Mouse (Mus musculus) gastrocnemius, postnatal 4 days (tissue): Measurements from ENCODE around the gene Ubash3a. TPM values are rescaled to one million over a fixed set of nuclear protein-coding genes. Genes with fewer than 3 reads are reported as not detected.
"Not testable (repeated sequence)": the region's sequence is repeated elsewhere in the genome, so short reads cannot be mapped to it uniquely, and the experiment has no call there.

Source experiments
- DNase-seq, 2 experiments: peaks; one replicate each; pipeline ENCODE4 v3.0.0; 2021 to 2022; ENCODE audit warnings: low spot score in 2 of 2, mixed read lengths in 2 of 2
- total RNA-seq, 2 experiments: library from RNA; stranded (reverse); gene quantifications; 2 replicates each; pipeline ENCODE4 v1.2.3; 2021

Ubash3a gene
- total RNA-seq, 2 experiments from 2014 or later = 0.10 to 0.29 TPM

DNA sequence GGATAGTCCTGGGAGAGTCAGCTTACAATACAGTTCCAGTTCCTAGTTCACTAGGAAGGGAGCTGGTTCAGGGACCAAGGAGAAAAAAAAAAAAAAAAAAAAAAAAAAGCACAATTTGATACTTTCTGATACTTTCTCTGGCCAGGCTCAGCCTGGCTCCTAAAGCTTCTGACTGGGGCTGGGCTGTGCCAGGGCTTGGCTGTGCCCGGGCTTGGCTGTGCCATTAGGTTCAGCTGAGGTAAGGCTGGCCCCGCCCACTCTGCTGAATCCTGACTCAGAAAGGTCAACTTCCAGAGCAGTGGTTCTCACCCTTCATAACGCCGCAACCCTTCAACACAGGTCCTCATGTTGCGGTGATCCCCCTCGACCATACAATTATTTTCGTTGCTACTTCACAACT lies 52.8 kb downstream of the Ubash3a start:
- peak in 1 of 2 experiments; percentile 64 for DNase-seq

DNA sequence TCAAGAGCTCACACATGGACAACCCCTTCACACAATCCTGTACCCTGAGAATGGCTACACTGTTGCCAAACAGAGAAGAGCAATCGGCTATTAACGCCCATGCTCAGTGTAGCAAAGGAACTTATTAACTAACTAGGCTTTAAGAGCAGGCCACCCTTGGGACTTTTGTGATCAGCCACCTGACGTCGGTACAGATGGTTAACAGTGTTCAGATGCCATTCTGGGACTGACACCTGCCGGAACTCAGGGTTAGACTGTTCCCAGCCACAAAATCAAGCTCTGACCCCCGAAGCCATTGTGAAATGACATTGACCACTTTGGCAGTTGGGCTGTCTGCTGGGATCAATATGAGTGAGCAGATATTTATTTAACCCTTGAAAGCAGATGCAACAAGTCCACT lies 53.7 kb downstream of the Ubash3a start:
- DNase-seq = no peak

DNA sequence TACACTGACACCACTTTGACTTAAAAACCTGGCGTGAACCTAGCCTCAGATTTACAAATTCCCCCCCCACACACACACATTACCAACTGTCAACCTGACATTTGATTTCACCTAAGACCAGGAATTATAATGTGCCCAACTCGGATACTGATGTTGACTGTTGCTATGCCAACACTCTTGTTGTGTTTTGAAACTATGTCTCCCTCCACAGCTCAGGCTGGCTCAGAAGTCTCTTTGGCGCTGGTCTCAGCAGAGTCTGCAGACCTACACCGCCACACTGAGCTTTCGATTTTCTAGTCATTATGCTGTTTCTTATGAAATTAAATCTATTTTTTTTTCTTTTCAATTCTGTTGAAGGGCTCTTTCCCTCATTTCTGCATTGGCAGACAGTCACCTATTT lies 55.0 kb downstream of the Ubash3a start:
- DNase-seq = no peak

DNA sequence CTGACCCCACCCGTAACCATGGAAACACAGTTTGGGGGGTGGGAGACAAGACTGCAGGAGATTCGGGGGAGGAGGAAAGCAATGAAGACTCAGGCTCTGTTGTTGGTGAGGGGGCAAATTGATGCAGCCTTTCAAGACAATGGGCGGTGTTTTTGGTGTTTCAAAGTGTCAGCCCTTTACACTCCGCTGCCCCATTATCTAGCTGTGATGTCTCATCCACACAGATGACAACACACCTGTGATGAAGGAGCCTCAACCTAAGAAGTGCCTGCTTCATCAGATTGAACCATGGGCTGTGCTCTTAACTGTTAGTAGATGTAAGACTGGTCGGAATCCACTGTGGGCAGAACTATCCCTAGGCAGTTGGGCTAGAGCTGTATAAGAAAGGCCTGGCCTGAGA lies 56.1 kb downstream of the Ubash3a start:
- no peak for DNase-seq

DNA sequence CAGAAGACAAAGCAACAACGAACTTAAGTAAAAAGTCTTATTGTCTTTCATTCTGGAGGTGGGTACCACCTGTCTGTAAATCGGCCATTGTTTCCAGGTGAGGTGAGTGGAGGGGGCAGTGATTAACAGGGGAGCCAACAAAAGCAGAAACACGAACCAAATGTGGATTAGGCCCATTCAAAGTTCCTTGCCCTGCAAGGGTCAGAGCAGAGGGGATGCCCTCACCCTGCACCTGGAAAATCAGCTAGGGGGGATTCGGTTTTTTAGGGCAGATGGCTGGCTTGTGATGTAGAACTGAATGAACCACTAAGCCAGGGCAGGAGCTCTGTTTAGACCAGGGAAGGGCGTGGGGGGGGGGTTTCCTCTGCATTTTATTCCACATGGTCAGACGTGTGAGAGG lies 56.7 kb downstream of the Ubash3a start:
- no peak for DNase-seq

DNA sequence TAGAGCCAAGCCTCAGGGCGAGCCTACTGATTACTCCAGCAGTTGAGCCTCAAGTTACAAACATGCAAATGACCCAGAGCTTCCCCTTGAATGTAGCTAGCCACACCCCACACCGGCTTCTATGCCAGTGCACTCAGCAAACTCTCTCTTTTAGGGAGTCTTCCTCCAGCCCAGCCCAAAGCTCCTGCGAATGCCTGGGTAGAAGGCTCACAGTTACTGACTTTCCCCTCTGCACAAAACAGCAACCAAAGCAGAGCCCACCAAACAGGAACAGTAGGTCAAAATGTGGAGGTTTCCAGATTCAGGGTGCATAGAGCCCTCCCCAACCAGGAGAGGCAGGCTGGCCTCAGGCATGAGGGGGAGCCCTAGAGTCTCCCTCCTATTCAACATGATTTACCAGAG lies 57.5 kb downstream of the Ubash3a start:
- no peak for DNase-seq

DNA sequence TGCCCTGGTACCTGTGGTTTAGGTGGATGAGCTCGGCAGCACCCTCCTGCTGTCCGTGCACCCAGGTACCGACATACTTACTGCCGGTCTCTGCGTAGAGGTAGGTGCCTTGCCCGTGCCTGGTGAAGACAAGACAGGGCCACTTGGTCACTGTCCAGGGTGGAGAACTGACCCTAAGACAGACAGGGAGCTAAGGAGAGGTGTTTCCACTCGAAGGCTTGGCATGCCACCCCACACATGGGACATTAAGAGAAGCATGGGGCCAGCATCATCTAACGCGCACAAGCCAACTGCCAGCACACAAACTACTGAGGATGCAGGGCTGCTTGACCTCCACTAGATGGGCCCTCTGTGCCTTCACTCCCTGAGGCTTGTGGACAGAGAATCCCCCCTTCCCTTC lies 58.2 kb downstream of the Ubash3a start:
- DNase-seq = no peak

DNA sequence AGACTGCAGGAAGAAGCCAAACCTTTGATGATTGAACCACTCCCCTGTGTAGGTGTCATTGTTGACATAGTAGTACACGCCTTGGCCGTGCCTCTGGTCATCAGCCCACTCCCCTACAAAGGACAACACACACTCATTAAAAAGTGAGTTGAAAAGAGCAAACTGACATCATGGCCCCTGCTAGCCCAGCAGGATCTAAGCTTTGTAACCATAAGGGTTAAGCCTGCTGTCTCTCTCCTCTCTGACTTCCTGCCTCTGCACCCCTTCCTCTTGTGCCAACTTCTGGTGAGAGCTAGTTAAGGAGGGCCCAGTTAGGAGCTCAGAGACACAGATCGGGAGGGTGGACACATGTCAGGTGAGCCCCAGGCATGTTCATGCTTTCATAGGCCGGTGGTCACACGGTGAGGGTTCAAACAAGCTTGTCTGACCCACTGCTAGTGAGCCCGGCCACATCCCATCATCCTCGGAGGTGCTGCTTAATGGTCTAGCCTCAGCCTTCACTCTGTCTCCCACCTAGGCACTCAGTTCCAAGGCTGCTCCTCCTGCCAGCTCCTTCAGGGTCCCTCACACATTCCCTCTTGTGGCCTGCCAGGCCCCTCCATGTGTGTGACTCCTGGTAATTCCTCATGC lies 58.8 kb downstream of the Ubash3a start:
- no peak for DNase-seq

DNA sequence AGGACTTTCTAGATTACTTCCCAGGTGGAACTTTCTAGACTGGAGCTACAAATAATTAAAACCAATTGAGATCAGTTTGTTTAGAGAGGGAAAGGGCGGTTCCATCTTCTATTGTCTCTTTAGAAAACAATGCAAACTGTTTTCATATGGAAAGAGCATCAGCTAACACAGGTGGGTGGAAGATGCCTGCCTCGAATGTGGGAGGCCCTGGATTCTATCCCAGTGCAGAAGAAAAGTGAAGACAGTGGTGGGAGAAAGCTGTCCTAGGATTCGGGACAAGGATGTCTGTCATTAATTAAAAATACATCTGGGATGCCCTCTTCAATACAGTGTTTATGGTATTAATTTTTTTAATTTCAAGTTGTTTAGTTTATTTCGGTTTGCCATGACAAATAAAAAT lies 59.5 kb downstream of the Ubash3a start:
- no peak for DNase-seq

DNA sequence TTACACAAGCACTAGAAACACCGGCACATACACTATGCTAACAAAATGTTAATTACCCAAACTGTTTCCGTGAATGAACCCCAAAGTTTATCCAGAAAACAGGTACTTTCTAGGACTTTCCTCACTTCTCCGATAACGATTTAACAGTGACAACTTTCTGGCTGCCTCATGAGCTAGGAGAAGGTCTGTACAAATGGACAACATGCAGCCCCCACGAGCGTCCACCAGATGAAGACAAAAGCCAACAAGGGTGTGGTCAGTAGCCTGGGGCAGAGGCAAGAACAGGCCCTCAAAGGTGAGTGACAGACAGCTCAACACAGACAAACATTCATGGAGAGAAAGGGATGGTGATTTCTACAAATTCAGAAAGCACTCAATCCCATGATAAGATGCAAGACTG lies 59.9 kb downstream of the Ubash3a start:
- DNase-seq = no peak

DNA sequence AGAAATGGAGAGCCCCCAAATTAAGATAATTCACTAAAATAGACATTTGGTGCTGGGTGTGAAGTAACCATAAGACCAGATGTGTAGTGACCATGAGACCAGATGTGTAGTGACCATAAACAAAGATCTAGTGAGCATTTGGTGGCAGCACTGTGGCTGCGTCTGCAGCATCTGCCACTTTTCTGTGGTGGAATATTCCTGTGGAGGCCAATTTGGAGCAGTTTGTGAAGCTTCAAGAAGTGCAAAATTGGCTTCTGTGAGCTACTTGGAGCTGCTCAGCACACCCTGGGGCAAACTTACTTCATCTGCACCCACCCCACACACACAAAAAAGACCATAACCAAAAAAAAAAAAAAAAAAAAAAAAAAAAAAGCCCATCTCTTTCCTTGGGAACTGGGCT lies 60.3 kb downstream of the Ubash3a start:
- no peak for DNase-seq

DNA sequence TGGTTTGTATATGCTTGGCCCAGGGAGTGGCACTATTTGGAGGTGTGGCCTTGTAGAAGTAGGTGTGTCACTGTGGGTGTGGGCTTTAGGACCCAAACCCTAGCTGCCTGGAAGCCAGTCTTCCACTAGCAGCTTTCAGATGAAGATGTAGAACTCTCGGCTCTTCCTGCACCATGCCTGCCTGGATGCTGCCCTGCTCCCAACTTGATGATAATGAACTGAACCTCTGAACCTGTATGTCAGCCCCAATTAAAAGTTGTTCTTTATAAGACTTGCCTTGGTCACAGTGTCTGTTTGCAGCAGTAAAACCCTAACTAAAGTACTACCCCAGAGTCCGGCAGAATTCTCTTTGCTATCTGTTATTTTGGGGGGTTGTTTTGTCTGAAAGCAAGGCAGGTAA lies 62.1 kb downstream of the Ubash3a start:
- no peak for DNase-seq

DNA sequence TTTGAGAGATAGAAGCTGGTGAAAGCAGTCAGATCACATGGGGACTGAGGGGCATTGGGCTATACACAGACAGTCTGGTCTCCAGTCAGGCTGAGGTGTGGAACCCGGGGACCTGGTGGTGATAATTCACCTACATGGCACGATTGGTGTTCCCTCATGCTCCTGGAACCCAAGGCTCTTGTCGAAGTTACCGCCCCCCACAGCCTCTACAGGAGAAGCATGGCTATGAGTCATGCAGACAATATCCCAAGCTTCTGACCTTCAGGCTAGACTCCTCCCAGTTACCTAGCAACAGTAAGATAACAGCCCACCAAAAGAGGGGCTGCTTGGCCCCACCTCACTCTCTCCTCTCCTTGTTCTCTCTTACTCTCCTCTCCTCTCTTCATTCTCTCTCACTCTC lies 62.6 kb downstream of the Ubash3a start:
- no peak for DNase-seq

DNA sequence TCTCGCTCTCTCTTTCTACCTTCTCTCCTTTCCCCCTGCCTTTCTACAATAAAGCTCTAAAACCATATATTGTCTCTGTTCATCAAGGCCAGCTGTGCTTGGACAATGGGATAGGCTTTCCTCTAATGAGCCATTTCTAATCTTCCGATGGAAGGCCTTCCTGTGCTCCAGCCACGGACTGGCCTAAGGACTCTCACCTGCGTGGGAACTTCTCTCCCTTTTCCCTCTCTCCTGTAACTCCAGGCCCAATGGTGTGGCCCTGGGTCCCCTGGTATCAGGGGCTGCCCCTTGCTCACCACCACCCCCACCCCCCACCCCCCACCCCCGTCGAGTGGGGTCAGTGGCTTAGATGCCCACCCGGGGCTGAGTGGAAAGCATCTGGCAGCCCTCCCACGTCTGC lies 63.1 kb downstream of the Ubash3a start:
- DNase-seq = not testable (repeated sequence)

DNA sequence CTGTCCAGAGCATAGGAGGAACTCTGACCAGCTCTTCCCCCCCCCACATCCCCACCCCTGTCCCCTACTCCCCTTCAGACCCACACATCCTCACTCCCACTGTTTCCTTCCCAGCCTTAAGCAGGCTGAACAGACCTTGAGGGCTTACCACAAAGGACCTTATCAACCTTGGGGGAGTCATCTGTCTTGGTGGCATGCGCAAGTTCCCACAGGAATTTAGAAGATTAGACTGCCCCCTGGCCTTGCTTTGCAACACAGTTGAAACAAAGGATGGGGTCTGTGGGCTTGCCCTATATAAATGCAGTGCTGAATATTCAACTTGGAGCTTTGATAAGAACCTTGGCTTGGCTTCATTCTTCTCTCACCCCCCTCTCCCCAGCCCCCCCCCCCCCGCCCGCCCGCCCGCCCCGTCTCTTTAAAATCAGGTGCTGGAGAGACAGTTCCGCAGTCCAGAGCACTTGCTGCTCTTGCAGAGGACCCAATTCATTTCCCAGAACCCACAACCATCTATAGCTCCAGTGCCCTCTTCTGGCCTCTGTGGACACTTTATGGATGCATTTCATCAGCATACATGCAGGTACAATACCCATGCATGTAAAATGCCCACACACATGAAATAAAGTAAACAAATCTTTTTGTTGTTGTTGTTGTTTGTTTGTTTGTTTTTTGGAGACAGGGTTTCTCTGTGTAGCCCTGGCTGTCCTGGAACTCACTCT lies 63.6 kb downstream of the Ubash3a start:
- DNase-seq = no peak

DNA sequence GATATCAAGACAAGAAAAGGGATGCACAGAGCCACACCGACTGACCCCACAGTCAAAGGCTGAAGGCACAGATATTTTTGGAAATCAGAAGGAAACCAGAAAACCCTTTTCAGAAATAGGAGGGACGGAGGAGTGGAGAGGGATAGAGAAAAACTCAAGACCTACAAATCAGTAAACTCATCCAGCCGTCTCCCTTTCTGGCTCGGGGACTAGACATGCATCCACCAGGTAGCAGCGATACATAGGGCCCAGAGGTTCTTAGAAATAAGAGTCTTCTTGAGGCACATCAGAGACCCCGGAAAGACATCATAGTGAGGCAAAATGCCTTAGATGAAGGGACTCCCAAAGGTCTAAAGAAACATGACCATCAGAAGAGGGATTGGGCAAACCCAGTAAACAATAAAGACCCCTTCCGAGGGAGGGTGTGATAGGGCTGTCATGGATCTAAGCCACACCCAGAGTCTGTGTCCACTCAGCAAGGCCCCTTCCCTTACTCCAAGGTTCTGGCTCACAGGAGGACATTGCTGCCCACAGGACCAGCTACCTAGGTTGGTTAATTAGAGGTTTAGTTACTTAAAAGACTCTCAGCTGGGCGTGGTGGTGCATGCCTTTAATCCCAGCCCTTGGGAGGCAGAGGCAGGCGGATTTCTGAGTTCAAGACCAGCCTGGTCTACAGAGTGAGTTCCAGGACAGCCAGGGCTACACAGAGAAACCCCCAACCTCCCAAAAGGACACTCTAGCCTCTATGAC lies 64.9 kb downstream of the Ubash3a start:
- DNase-seq = no peak

DNA sequence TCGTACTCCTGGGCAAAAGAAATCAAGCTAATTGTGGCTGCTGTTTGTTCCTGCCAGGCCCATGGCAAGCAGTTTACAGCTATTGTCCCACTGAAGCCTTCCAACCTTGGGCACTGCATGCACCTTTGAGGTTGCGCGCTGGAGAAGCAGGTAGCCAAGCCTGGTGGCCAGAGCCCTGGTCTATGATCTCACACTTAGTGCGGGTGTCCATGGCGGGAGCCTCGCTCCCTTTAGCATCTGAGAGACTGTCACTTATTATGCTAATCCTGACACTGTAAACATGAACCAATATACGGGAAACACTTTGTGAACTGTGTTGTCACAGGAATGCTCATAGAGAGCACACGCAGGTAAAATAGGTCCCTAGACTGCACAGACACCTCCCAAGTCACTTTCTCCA lies 66.0 kb downstream of the Ubash3a start:
- DNase-seq = no peak

DNA sequence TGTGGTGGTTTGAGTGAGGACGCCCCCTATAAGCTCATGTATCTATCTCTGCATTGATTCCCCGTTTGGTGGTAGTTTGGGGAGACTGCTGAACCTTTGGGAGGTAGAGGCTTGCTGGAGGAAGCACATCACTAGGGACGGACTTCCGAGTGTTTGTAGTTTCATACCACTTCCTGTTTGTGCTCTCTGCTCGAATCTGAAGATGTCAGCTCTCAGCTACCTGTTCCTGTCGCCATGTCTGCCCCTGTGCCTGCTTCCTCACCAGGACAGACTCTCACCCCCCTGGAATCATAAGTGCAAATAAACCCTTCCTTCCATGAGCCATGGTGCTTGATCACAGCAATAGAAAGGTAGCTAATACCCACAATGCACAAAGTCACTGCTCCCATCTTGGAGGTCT lies 67.5 kb downstream of the Ubash3a start:
- no peak for DNase-seq

DNA sequence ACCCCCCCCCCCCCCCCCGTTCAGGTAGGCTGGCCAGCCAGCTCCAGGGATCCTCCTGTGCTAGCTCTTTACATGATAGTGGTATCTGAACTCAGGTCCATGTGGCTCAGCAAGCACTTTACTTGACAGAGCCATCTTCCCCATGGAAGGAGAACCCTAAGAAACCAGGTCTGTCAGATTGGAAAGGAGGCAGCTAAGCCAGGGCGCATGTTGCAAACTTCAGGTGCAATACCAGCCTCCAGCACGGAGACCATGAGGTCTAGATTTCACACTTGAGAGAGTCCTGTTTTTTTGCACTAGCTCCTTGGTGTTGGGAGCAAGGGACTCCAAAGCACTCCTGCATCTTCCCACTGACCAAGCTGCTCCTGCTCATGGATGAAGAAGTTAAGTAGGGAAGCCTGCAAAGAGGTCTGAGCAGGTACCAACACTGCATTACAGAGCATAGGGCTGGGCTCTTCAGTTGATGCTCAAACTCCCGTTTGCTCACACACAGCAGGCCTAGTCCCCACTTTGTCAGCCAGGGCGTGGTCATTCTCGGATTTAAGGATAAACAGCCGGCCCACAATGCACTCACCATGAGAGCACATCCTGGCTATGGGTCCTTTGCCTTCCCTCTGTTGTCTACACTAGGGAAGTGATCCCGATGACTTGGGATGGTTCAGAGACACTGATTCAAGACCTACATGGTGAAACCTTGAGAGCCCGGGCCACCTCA lies 68.7 kb downstream of the Ubash3a start:
- no peak for DNase-seq

DNA sequence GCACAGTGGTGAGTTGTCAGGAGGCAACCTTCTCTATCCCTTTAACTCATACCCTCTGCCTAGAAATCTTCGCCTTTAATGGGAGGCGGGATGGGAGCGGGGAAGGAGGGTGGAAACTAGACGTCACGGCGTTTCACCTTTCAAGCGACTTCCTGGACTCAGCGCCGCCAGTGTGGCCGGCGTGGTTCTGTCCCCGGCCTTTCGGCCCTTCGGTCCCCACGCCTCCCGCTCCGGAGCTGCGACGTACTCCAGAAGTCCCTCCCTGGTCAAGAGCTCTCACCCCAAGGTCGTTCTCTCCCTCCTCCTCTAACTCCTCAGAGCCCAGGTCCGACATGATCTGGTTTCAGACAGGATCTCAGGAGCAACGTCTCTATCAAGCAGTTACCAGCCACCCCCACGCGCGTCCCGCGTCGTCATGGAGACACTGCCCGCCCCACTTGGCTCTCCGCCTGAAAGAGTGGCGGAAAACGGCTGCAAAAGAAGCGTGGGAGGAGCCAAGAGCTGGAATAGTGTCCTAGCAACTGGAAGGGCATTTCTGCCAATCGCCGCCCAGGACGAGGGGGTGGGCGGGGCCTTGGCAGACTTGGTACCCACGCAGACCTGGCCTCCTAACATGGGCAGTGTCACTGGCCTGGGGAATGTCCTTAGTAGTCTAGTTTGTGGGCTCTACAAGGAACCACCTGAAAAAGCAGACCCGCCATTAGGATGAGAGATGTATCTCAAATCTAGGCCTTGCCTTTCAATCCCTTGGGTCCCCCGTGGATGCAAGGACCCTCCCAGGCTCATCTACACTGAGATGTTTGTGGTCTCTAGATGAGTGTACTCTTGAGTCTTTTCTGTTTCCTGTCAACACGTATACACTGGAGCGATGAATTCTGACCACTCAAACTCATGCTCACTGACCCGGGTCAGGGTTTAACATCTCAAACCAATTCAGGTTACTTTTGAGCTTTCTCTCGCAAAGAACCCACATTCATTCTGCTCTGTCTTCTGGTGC lies 69.5 kb downstream of the Ubash3a start, which contains the start of gene Rsph1:
Gene Rsph1, minus strand, starts transcription at position 462 of the 997 bp plus-strand sequence.
- peak; percentile 97 to 98 for DNase-seq
